Mouse (Mus musculus): ENCODE data around the gene Scarb1.

GRCm38 (mm10) chr5:125253448-125253847 is 87.4 kb downstream of the Scarb1 start:
- no peak for TF ChIP-seq POLR2A (IDR thresholded peaks at IDR 0.05; ENCODE audit: insufficient read depth, low read depth, low read length)
- no peak for TF ChIP-seq CTCF (IDR thresholded peaks at IDR 0.05; ENCODE audit: insufficient read depth, low read depth, low read length)

Data from olfactory bulb, adult 2 months (tissue).